Mouse (Mus musculus) lung, postnatal 25 days (tissue): ENCODE measurements around the gene Tubb4b.

Experiments
- DNase-seq: peaks from one replicate; pipeline ENCODE4 v3.0.0; 2022; ENCODE audit warnings: low spot score

The Tubb4b gene

DNA sequence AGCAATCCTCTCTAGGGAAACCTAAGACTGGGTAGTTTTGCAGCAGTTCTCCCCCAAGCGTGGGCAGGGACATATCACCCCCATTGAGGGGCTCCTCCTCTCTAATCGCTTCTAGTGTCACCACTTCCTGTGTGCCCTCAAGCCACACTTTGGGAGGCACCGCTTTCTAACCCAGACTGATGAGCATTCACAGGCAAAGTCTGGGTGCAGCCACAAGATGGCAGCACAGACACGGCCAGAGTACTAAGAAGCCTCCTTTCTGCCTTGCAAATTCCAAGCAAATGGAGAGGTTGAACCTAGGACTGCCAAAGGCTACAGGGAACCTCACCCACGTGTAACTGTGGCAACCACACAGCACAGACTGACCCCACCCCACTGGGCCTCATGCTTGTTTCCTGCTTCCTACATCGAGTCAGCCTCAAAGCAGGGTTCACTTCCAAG is 31.2 kb downstream of the Tubb4b start:
- peak; percentile 92 for DNase-seq

DNA sequence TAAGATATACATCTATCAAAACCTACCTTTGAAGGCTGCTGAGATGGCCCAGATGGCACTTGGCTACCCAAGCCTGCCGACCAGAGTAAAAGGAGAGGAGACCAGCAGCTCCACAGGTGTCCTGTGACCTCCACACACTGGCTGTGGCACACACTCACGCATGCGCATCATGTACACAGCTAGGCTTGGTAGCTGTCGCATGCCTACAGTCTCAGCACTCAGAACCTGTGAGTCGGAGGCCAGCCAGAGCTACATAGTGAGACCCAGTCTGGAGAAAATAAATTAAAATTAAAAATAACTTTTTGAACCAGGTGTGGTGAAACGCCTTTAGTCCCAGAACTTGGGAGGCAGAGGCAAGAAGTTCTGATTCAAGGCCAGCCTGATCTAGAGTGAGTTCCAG is 36.7 kb downstream of the Tubb4b start:
- no peak for DNase-seq

DNA sequence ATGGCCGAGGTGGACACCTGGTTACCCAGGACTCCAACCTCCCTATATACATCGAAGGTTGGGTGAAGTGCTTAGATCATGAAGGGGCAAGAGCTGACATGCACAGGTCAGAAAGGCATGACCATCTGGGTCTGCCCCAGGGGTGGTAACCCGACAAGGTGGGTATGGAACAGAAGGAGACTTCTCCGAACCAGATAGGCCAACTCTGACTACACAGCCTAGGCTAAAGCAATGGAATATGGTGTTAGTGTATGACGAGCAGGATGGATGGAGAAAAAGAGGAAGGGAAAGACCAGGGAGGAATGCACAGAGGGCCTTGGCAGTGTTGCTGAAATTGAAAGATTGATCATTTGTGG is 37.9 kb downstream of the Tubb4b start:
- no peak for DNase-seq

DNA sequence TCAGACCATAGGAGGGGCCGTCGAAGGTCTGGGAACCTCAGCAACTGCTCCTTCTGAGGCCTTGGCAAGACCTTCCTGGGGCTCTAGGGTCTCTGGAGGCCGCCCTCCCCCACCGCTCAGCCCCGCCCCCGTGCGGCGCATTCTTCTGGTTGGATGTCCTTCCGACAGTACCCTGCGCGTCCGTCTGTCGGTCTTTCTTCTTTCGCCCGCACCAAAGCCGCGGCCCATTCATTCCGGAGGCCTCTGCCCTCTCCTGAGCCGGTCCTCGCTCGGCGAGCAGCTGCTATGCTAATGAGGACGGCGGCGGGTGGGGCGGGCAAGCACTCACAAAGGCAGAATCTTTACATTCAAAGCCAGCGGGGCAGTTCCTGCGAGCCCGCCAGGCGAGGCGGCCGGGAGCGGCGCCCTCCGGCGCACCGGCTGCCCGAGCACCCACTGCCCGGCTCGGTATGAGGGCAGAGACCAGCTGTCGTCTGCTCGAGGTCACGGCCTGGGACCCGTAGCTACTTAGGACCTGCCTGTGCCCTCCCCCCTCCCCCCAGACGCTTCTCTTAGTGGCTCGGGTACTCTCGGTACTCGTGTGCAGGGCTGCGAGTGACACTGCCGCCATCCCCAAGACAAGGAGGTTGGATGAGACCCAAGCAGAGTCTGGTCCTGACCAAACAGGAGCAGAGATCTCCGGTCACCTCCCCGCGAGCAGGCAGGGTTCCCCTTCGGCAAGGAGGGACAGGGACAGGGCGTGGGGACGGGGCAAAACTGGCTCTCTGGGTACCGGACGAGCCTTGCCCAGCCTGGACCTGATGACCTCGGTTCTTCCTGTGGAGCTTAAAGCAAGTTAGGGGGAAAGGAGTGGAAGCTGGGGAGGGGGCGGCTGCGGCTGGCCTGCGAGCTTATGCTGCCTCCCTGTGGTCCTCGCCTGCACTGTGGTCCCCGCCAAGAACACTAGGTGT is 38.6 kb downstream of the Tubb4b start:
- DNase-seq: no peak

DNA sequence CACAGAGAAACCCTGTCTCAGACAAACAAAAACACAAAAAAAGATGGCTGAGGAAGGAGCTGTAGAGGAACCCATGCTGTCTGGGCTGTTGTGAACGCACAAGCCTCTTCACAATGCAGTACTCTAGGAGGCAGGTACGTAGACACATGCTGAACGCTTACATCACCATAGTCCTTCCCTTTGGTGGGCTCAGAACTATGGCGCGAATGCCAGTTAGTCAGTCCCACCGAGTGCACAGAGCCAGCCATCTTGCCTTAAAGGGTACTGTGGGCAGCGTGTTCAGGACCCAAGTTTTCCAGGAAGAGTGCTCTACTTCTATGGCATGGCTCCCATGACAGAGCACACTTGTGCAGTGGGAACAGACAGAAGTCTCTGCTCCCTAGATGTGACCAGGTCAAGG is 40.0 kb downstream of the Tubb4b start:
- no peak for DNase-seq

DNA sequence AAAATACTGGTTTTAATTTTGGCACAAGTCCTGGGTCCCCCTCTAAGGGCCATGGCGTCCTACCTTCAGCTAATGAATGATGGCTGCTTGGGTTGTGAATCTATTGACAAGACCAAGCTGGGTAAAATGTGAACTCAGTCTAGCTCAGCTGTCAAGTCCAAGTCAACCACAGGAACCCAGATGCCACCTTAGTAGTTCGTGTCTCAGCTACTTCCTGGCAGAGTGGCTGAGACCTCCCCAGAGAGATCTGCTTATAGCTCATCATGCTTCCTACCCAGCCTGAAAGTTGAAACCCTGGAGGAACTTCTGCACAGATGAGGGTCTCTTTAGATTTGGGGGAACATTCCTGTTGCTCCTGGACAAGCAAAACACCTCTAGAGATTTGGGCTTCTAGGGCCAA is 41.2 kb downstream of the Tubb4b start:
- DNase-seq: no peak

DNA sequence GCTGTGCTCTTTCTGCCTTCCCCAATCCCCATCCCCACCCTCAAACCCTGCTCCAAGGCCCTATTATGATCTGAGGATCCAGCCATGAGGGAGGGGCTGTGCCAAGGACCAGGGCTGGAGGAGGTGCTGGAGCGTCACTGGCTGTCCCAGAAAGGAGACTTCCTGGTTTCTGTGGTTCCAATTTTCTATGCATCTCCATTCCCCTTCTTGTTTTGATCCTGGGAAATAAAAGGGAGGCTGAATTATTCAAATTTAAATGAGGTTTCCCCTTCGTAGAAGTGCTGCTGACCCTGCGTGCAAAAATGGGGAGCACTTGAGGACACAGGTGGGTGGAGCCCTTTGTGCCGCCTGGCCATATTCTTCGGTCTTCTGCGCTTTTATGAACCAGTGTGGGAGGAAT is 41.8 kb downstream of the Tubb4b start:
- no peak for DNase-seq

DNA sequence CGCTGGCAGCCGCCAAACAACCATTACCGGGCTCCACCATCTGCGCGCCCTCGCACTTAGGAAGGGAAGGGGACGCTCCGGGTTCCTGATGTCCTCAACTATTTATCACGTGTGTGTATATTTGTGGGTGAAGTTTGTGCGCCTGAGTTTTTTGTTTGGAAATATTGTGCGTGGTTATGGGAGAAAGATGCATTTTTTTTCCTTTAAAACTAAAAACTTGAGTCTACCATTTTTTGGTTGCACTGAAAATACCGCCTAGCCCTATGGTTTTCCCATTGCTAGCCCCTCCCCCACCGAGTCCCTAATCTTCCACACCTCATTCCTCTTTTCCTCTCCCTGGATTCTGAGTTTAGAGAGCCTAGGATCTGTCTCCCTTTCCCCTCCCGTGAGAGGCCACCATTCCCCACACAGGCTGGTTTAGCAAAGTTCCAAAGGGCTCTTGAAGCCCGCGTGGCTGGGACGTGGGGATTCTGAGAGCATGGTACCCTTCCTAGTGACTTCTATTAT is 42.6 kb downstream of the Tubb4b start:
- no peak for DNase-seq

DNA sequence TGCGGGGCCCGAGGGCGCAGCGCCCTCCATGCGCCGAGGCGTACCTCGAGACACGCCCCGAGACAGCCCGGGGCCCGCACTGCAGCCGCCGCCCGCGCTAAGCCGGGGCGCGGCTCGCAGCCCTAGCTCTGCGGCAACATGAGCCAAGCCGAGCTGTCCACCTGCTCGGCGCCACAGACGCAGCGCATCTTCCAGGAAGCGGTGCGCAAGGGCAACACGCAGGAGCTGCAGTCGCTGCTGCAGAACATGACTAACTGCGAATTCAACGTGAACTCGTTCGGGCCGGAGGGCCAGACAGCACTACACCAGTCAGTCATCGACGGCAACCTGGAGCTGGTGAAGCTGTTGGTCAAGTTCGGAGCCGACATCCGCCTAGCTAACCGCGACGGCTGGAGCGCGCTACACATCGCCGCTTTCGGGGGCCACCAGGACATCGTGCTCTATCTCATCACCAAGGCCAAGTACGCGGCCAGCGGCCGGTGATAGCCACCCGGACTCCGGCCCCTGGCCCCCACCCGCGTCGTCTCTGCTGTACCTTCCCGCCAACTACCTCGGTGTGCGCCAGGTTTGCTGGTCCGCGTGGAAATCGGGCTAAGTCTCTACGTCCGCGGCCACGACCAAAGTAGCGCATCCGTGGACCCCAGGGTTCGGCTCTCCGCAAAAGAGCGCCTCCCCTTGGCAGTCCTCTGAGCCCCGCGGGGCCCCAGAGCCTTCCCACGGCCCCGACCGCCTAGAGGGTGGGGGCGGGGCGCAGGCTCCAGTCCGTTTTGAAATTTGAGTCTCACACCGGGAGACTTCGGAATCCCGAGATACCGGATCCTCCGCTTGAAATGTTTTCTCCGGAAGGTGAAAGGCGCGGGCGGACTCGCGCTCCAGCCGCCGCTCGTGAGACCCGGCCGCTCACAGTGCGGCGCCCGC is 43.3 kb downstream of the Tubb4b start:
- DNase-seq: no peak

DNA sequence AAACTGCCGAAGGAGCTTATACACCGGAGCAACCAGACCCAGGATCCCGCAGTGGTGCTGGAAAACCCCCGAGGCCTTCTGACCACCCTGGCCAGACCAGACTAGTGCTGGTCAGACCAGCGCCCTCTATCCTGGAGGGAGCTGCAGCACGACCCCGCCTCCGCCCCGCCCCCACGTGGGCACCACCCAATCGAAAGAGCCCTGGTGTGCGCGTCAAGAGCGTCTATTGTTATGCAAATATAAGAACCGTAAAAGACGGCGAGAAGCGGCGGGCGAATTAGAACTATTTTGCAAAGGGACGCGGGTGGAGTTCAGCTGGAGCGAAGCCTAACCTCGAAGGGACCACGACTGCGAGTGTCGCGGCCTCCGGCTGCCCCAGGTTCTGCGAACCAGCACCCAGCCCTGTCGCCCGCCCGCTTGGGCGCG is 44.0 kb downstream of the Tubb4b start, which contains the start of gene Nrarp:
Gene Nrarp (plus strand): TSS at position 281 of the 426 bp plus-strand sequence.
- peak; percentile 96 for DNase-seq

DNA sequence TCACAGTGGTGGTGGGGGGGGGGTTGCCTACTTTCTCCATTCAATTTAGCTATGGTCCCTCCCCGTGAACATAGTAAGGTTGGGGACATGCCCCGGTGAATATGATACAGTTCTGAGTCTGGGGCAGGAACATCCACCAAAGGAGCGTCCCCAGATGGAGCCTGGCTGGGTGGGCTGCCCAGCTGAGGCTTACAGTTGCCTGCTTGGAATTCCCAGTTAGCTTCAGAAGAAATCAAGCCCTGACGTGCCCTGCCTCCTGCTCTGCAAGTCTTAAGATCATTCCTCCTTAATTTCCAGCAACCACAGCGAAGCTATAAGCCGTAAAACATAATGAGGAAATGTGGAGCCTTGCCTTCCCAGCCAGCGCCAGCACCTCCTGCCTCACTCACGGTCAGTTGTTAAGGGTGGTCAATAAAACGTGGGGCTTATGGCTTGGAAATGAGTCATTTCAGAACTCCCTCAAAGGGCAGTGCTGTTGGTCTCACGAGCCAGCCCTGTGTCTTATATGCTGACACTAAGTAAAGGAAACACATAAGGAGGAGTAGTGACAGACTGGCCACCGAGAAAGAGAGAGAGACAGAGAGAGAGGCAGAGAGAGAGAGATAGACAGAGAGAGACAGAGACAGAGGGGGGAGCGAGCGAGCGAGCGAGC is 44.8 kb downstream of the Tubb4b start:
- no peak for DNase-seq

DNA sequence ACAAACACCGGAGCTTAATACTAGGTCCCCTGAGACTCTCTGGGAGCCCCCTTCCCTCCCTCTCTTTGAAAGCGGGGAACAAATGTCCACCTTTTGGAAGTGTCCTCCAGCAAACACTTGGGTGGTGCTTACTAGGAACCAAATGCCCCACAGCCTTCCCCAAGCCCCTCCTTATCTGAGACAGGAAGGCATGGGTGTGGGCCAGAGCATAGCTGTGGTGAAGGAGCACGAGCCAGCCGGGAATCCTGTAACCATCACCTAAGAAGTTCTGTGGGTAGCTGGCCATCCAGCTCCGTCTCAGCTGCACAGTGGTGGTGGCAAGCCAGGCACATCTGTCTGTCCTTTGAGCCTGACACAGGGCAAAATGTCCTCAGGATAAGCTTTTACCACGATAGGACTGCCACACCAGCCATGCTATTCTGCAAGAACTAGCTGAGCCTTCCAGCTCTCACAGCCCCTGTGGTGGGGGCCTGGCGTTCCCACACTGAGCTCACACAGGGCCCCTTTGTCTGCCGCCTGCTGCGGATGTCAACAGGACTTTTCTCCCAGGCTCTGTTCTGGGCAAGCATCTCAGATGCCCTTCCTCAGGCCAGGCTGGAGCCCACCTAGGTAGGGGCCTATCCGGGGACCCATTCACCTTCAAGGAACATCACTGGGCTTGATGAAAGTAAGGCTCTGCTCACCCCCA is 46.1 kb downstream of the Tubb4b start:
- DNase-seq: no peak

DNA sequence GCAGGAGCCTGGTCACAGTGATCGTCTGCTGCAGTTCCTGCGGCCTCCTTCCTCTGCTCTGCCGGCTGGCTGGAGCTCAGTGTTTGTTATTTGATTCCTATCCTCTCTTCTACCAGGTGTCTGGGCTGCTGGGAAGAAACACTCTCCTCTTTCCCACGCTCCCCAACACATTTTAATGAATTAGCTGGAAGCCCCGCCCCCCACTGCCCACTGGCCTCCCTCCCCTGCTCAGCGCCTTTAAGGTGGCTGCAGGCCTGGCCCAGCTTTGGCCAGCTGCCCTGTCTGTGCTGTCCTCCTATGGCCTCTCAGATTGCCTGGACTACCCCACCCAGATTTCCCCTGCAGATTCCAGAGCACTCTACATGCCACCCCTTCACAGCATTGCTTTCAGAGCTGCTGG is 46.8 kb downstream of the Tubb4b start:
- no peak for DNase-seq

DNA sequence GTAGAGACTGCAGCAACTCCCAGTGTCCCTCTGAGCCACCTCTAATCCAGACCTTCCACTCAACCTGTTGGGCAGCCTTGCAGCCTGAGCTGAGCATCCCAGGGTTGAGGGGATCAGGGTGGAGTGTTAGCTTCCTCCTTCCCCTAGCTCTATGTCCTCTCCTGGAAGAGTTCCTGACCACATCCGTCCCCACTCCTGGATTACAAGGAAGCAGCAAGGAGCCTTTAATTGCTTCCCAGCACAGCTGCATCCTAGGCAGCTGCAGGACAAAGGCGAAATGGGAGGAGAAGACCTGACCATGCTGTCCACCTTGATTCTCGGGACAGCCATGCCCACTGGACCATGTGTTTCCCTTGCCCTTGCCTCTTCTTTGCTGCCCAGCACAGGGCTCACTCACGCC is 47.4 kb downstream of the Tubb4b start:
- DNase-seq: no peak

DNA sequence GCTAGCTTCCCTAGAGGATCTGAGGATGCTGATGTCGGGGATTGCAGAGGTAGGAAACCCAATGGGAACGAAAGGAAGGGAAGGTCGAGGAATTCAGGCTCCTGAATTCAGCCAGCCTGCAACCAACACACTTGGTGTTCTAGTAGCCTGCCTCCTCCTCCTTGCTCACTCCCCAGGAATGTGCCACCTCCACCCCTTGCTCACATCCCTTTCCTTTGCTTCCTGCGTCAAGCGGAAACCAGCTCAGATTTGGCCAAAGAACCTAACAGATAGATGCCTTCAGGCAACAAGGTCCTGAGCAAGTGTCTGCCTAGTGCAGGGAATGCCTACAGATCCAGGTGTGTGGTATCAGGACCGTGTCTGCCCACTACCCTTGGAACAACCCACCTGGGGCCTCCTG is 47.9 kb downstream of the Tubb4b start:
- DNase-seq: no peak

DNA sequence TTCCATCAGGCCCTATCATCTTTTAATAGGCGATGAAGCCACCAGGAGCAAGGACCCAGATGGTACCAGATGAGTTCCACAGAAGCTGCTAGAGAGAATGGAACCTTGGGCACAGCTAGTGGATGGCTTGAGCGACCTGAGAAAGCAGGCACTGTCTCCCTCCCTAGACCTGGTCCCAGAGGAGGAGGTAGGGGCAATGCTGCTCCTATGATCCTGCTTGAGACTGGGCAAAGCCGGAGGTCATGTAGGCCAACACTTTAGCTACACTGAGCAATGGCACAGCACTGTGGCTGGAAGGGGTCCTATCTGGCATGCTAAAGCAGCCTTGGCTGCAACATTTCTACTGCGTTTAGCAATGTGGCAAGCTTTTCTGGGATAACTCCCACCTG is 48.8 kb downstream of the Tubb4b start:
- DNase-seq: no peak

DNA sequence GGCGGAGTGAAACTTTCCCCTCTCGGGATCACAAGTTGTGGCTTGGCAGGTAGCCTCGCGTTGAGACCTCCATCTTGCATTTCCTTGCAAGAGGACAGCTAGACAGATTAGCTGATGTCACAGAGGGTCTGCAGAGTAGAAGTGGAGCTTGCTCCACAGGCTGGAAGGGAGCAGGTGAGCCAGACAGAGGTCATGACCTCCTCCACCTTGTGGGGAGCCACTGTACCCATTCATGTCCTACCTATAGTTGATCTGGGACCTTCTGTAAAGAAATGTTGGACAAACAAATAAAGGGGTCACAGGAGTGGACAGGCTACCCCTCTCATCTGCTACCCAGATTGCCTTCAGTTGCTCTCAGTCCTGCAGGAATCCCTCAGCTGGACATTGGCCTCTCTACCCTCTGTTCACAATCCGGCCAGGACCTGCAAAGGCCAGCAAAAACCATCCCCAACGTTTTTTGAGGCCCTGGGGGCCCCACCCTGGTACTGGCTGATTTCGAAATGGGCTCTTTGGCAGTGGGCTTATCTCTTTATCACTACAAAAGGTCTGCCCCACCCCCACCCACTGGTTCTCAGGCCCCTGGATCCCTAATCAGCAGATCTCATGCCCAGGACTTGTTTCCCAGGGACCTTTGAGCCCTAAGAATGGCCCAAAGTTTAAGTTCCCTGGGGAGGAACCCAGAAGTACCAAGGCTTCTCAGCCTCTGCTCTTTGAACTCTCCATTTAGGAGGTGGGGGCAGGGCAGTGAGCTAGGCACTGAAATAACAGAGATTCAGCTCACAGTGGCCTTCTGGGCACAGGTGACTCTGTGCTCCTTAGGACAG is 49.4 kb downstream of the Tubb4b start:
- DNase-seq: no peak

DNA sequence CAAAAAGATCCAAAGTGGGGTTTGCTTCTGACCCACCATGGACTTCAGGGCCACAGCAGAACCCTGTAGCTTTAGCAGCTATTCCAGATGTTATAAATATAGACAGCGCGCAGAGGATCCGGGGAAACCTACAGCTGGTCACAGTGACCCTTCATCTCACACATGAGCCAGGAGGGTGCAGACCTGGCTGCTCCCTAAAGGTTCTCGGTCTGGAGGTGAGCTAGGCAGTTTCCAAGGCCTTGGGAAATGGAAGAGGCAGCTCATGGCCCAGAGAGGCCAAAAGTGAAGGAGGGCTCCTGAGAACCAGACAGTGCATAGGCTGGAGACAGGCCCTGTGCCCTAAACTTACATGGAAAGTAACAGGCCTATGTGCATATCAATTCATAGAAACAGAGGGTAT is 50.7 kb downstream of the Tubb4b start:
- DNase-seq: no peak

DNA sequence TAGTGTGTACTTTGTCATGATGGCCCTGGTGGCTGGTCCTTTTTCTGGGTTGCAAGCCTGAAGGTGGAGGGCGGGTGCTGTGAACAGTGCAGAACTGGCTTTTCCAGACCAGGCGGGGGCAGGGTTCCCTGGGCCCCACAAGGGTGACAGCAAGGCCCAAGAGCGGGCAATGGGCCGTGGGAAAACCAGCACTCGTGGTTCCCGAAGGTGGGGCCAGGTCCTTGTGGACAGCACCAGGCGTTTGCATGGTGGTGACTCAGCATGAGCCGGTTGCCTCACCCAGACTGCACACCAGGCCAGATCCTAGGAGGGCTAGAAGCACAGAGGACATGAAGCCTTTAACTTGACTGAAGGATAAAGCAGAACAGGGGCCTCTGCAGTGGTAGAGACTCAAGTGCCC is 51.9 kb downstream of the Tubb4b start:
- no peak for DNase-seq
